Mouse (Mus musculus) kidney, postnatal 0 days (tissue): Measurements from ENCODE around the gene Galnt18. TPM values are rescaled to one million over a fixed set of nuclear protein-coding genes. Genes with fewer than 3 reads are reported as not detected.

Experiments used
- ATAC-seq: fragments of 200-750 bp; cut with Nextera tagmentation; replicated peaks from 2 replicates; pipeline ENCODE4 v1.8.0; 2017; ENCODE audit warnings: low read depth, moderate number of reproducible peaks, moderate TSS enrichment, moderate library complexity; ENCODE audit not compliant: low FRiP score
- DNase-seq: peaks from one replicate; pipeline ENCODE4 v3.0.0-alpha.2; 2016; ENCODE audit warnings: low spot score
- H3K27ac ChIP-seq: fragments of 300-500 bp; sonication (generic); 2 replicates; pipeline ENCODE4 v1.5.1; 2014; ENCODE audit warnings: mild to moderate bottlenecking
- H3K27me3 ChIP-seq: fragments of 300-500 bp; sonication (generic); 2 replicates; pipeline ENCODE4 v1.6.1; 2014; ENCODE audit warnings: low read length, mixed read lengths; ENCODE audit not compliant: insufficient read depth
- H3K36me3 ChIP-seq: fragments of 300-500 bp; sonication (generic); 2 replicates; pipeline ENCODE4 v1.6.1; 2014; ENCODE audit warnings: low read length, mixed read lengths; ENCODE audit not compliant: insufficient read depth
- H3K4me1 ChIP-seq: fragments of 300-500 bp; sonication (generic); replicated peaks from 2 replicates; pipeline ENCODE4 v1.6.1; 2014; ENCODE audit warnings: antibody characterized with exemption, low read length, mixed read lengths; ENCODE audit not compliant: insufficient read depth
- H3K4me2 ChIP-seq: fragments of 300-500 bp; sonication (generic); 2 replicates; pipeline ENCODE4 v1.6.1; 2014; ENCODE audit warnings: mild to moderate bottlenecking, low read length, moderate library complexity, mixed read lengths
- H3K4me3 ChIP-seq: fragments of 300-500 bp; sonication (generic); replicated peaks from 2 replicates; pipeline ENCODE4 v1.5.1; 2014; ENCODE audit warnings: low read depth, low read length
- H3K9ac ChIP-seq: fragments of 300-500 bp; sonication (generic); 2 replicates; pipeline ENCODE4 v1.6.1; 2014; ENCODE audit warnings: low read depth, low read length
- H3K9me3 ChIP-seq: fragments of 300-500 bp; sonication (generic); replicated peaks from 2 replicates; pipeline ENCODE4 v1.6.1; 2016; ENCODE audit warnings: low read length, inconsistent platforms, mixed read lengths
- CTCF ChIP-seq: IDR thresholded peaks from 2 replicates; pipeline ENCODE4 v1.5.1; 2016; ENCODE audit warnings: antibody characterized with exemption, low read depth, mild to moderate bottlenecking, moderate library complexity
- WGBS: fragments of 180-500 bp; shearing (Covaris S2); extraction: QIAGEN DNeasy Blood & Tissue Kit; methylation state at CpG from one replicate; pipeline ENCODE4 v1.1.7; 2014; 5-methylcytosine and 5-hydroxymethylcytosine counted together
- polyA plus RNA-seq: library from polyadenylated mRNA; unstranded; fragments of >200 nt; fragmentation: Nextera tagmentation; extraction: Ambion mirVana; gene quantifications from 2 replicates; pipeline ENCODE4 v1.2.1, GENCODE M21; 2015

Galnt18 gene
- polyA plus RNA-seq, 1 experiment from 2014 or later: 52.1 TPM

DNA sequence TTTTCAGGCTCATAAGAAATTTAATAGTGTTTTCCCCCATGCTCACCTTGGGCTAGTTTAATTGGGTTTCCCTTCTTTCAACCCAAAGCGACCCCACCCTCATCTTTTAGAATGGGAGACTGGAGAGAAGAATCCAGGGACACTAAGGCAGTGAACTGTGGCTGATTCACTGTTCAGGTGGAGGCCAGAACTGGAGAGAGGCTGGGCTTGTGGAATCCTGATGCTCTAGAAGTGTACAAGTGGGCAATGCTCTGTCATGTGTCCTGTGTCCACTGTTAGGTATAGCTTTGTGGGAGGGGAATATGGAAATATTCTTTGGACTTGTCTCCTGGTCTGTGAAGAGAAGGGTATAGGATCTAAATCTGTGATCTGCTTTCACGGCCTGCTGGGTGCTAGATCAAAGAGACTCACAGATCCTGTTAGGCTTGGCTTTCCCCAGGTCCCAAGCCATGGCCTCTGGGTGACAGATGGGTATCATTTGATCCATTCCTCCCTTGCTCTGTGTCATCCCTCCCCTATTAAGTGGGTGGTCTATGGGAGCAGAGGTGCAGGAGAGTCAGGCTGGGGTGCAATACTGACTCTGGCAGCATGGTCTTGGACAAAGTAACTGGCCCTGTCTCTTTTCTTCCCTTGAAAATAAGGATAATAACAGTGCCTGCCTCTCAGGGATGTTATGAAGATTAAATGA is 270.5 kb downstream of the Galnt18 start:
- H3K4me3 ChIP-seq: no peak overlapping the region
- DNase-seq (peak; percentile 37), ATAC-seq (no peak)
- H3K9ac ChIP-seq: no peak overlapping the region
- no peak overlapping the region for H3K4me2 ChIP-seq
- H3K9me3 ChIP-seq: no peaks in the 10 kb centered on the region
- no peak for TF ChIP-seq CTCF
- no peaks in the 10 kb centered on the region for H3K4me1 ChIP-seq
- H3K36me3 ChIP-seq: no peaks in the 10 kb centered on the region
- WGBS: 52% methylated on average over 2 of the region's 2 CpGs
- no peak overlapping the region for H3K27ac ChIP-seq
- H3K27me3 ChIP-seq: no peaks in the 10 kb centered on the region

DNA sequence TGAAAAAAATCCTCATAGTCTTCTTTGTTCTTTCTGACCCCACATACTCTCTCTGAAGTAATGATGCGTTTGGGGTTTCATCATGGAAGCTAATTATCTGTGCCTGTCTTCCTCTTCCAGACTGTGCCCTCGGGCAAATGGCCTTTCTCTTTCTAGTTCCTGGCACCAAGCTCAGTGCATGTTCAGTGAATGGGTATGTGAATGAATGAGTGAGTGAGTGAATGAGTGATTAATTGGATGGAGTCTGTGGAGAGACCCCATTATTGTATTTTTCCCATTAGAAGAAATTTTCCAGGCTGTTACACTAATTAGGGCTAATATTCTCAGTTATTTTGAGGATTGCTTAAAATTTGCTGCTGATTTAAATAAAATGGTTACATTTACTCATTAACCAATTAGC is 279.2 kb downstream of the Galnt18 start:
- ATAC-seq: no peak
- Histone ChIP-seq H3K4me3 (no peak overlapping the region), H3K27me3 (no peaks in the 10 kb centered on the region), H3K9me3 (no peaks in the 10 kb centered on the region), H3K4me2 (no peak overlapping the region), H3K9ac (no peak overlapping the region), H3K4me1 (no peaks in the 10 kb centered on the region), H3K27ac (no peak overlapping the region), H3K36me3 (no peaks in the 10 kb centered on the region)
- 81% methylated on average over 2 of the region's 2 CpGs for WGBS
- TF ChIP-seq CTCF: no peak
- no peak for DNase-seq

DNA sequence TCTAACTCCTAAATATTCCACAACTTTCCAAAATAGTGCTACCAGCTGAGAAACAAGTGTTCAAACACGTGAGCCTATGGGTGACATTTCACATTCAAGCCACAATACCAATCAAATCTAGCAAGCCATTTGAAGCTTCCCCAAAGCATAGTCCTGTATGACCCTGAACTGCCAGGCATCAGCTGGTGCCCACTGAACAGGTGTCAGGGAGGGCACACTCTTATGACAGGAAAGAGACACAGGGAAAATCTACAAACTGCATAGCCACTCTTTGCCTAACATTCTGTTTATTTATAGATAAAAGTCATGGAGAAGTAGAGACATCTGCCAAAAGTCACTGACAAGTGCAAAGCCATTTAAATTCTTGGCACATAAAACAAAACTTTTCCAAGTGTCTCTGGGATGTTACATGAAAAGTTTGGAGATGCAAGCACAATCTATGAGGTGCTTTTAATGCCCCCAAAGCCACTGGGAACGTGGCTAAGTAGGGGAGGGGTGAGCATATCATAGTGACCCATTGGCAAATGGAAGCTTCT is 280.5 kb downstream of the Galnt18 start:
- Histone ChIP-seq H3K27ac (no peak overlapping the region), H3K27me3 (no peaks in the 10 kb centered on the region), H3K4me3 (no peak overlapping the region), H3K4me1 (no peaks in the 10 kb centered on the region), H3K9me3 (no peaks in the 10 kb centered on the region), H3K9ac (no peak overlapping the region), H3K36me3 (no peaks in the 10 kb centered on the region), H3K4me2 (no peak overlapping the region)
- WGBS: 54% methylated on average over 2 of the region's 2 CpGs
- ATAC-seq (no peak), DNase-seq (no peak)
- TF ChIP-seq CTCF: no peak

DNA sequence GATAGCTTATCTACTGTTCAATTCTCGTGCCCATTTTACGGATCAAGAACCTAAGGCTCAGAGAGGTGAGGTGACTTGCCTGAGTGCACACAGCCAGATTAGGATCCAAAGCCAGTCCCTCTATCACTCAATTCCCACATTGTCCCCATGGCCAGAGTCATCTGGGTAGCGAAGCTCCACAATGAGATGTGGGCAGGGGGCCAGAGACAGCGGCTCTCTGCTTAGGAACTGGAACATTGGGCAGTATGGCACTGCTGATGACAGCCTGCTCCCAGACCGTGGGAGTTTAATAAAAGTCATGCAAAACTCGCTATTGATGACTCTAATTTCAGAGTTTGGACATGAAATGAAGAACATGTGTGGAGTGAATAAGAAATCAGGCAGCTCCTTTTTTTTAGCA is 282.6 kb downstream of the Galnt18 start:
- Histone ChIP-seq H3K4me1 (no peaks in the 10 kb centered on the region), H3K4me2 (no peak overlapping the region), H3K9ac (no peak overlapping the region), H3K36me3 (no peaks in the 10 kb centered on the region), H3K4me3 (no peak overlapping the region), H3K9me3 (no peaks in the 10 kb centered on the region), H3K27ac (no peak overlapping the region), H3K27me3 (no peaks in the 10 kb centered on the region)
- no peak for ATAC-seq
- DNase-seq: no peak
- WGBS: 82% methylated on average over 6 of the region's 6 CpGs
- no peak for TF ChIP-seq CTCF

DNA sequence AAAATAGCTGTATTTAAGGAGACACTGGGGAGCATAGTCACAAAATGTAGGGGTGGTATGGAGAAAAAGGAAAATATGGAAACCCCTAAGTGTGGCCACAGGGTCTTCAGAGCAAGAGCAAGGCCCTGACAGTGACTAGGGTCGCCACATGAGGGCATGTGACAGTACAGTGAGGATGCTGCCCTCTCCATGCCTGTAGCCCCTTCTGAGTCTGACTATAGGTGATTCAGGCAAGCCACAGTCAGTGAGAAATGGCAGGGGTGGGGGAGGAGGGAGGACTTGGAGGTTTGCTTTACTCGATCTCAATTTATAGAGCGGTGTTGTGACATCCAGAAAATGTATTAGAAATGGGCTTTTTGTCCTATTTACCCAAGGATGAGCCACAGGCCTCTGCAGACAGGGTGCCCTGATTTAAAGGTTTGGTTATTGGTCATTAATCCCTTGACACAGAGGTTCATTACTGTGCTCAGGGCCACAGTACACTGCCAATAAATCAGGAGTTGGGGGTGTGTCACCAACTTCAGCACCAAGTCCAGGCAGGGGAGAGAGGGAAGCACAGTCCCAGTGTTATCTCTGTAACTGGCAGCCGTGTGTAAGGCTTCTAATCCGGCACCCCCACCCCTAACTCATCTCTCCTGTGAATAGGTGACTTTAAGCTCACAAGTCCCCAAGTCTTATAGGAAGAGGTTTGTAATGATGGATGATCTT is 287.4 kb downstream of the Galnt18 start:
- 37% methylated on average over 5 of the region's 5 CpGs for WGBS
- no peaks in the 10 kb centered on the region for H3K4me1 ChIP-seq
- H3K4me3 ChIP-seq: no peak overlapping the region
- H3K36me3 ChIP-seq: no peaks in the 10 kb centered on the region
- H3K27ac ChIP-seq: no peak overlapping the region
- ATAC-seq (peak; percentile 75; the same call in 1 of the 2 replicates), DNase-seq (peak; percentile 75)
- H3K9me3 ChIP-seq: no peaks in the 10 kb centered on the region
- no peak overlapping the region for H3K9ac ChIP-seq
- H3K4me2 ChIP-seq: no peak overlapping the region
- TF ChIP-seq CTCF: no peak
- H3K27me3 ChIP-seq: no peaks in the 10 kb centered on the region

DNA sequence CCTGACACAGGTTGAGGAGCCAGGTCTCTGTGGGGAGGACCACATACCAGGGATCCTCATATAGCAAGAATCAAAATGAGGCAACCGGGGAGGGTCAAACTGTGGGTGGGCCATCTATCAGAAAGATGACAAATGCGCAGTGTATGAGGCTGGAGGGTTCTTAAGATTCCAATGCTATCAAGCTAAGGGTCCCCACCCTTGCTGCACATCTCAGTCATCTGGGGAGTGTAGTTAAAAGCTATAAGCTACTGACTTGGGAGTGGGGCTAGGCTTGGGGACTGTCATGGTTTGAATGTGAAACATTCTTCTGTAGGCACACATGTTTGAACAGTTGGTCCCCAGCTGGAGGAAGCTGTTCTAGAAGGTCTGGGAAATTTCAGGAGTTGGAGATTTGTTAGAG is 288.2 kb downstream of the Galnt18 start:
- H3K27ac ChIP-seq: no peak overlapping the region
- no peak overlapping the region for H3K9ac ChIP-seq
- H3K4me3 ChIP-seq: no peak overlapping the region
- H3K27me3 ChIP-seq: no peaks in the 10 kb centered on the region
- no peak for ATAC-seq
- 84% methylated on average over 2 of the region's 2 CpGs for WGBS
- H3K4me1 ChIP-seq: no peaks in the 10 kb centered on the region
- no peak overlapping the region for H3K4me2 ChIP-seq
- no peak for DNase-seq
- H3K36me3 ChIP-seq: no peaks in the 10 kb centered on the region
- no peaks in the 10 kb centered on the region for H3K9me3 ChIP-seq
- TF ChIP-seq CTCF: no peak
